Mouse (Mus musculus) heart, embryonic 15.5 days (tissue): ENCODE results near the gene 1600014C23Rik. TPM values are rescaled to one million over a fixed set of nuclear protein-coding genes. Genes with fewer than 3 reads are reported as not detected.

Experiments
- ATAC-seq: fragments of 200-750 bp; cut with Nextera tagmentation; replicated peaks from 2 replicates; pipeline ENCODE4 v1.8.0; 2017; ENCODE audit warnings: low read depth, moderate TSS enrichment; ENCODE audit not compliant: insufficient number of reproducible peaks, insufficient read depth, low FRiP score
- H3K27ac ChIP-seq: fragments of 300-500 bp; sonication (generic); 2 replicates; pipeline ENCODE4 v1.5.1; 2015; ENCODE audit warnings: mild to moderate bottlenecking, inconsistent platforms
- H3K27me3 ChIP-seq: fragments of 300-500 bp; sonication (generic); 2 replicates; pipeline ENCODE4 v1.6.1; 2015; ENCODE audit warnings: inconsistent platforms
- H3K36me3 ChIP-seq: fragments of 300-500 bp; sonication (generic); 2 replicates; pipeline ENCODE4 v1.6.1; 2015; ENCODE audit warnings: mild to moderate bottlenecking, inconsistent platforms
- H3K4me1 ChIP-seq: fragments of 300-500 bp; sonication (generic); replicated peaks from 2 replicates; pipeline ENCODE4 v1.6.1; 2015; ENCODE audit warnings: inconsistent platforms
- H3K4me2 ChIP-seq: fragments of 300-500 bp; sonication (generic); 2 replicates; pipeline ENCODE4 v1.6.1; 2015; ENCODE audit warnings: inconsistent platforms, mild to moderate bottlenecking, moderate library complexity
- H3K4me3 ChIP-seq: fragments of 300-500 bp; sonication (generic); 2 replicates; pipeline ENCODE4 v1.5.1; 2015; ENCODE audit warnings: mild to moderate bottlenecking, inconsistent platforms
- H3K9ac ChIP-seq: fragments of 300-500 bp; sonication (generic); 2 replicates; pipeline ENCODE4 v1.6.1; 2015; ENCODE audit warnings: mild to moderate bottlenecking, inconsistent platforms
- H3K9me3 ChIP-seq: fragments of 300-500 bp; sonication (generic); replicated peaks from 2 replicates; pipeline ENCODE4 v1.6.1; 2016; ENCODE audit warnings: inconsistent platforms
- WGBS: fragments of 180-500 bp; shearing (Covaris S2); methylation state at CpG from one replicate; pipeline ENCODE4 v1.1.7; 2015; ENCODE audit warnings: mixed read lengths; 5-methylcytosine and 5-hydroxymethylcytosine counted together
- polyA plus RNA-seq: library from polyadenylated mRNA; unstranded; fragments of >200 nt; fragmentation: Nextera tagmentation; extraction: Ambion mirVana; gene quantifications from 2 replicates; pipeline ENCODE4 v1.2.1, GENCODE M21; 2015

1600014C23Rik gene
- polyA plus RNA-seq, 1 experiment from 2014 or later: 0.98 TPM

DNA sequence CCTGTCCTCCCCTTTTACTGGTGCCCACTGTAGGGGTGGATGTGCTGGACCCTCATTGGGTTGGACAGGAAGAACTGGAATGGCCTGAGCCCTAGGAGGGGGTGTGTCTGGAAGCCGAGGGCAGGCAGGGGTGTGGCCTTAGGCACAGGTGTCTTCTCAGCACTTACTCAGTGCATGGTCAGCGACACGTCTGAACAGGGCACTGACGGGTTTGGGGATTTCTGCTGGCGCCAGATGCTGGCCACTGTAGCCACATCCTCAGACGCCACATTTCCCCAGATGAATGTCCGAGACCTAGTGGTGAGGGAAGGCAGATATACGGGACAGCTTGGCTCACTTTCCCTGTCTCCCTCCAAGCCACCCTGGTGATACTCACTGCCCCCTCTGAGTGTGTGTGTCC is 18.4 kb upstream of the 1600014C23Rik start:
- no peak overlapping the region for H3K9ac ChIP-seq
- ATAC-seq: no peak
- H3K27me3 ChIP-seq: peaks cover 9% of the 10 kb centered on the region; the same call in 1 of the 2 replicates
- H3K27ac ChIP-seq: no peak overlapping the region
- no peaks in the 10 kb centered on the region for H3K36me3 ChIP-seq
- WGBS: 76% methylated on average over 8 of the region's 8 CpGs
- peaks cover 24% of the 10 kb centered on the region for H3K4me1 ChIP-seq
- no peaks in the 10 kb centered on the region for H3K9me3 ChIP-seq
- H3K4me3 ChIP-seq: no peak overlapping the region
- no peak overlapping the region for H3K4me2 ChIP-seq

GRCm38 (mm10) chr17:45751359-45751758 is 17.7 kb upstream of the 1600014C23Rik start:
- no peaks in the 10 kb centered on the region for H3K36me3 ChIP-seq

GRCm38 (mm10) chr17:45749100-45749499 is 15.5 kb upstream of the 1600014C23Rik start:
- H3K4me1 ChIP-seq: peaks cover 30% of the 10 kb centered on the region
- peak overlapping the region; percentile 83 for H3K27ac ChIP-seq
- H3K9me3 ChIP-seq: no peaks in the 10 kb centered on the region
- 34% methylated on average over 6 of the region's 6 CpGs for WGBS
- ATAC-seq: peak; percentile 72
- H3K4me3 ChIP-seq: no peak overlapping the region
- no peak overlapping the region for H3K4me2 ChIP-seq
- 0 out of 2 replicates have a peak, but pooled peaks cover under 1% of the 10 kb centered on the region for H3K27me3 ChIP-seq
- no peaks in the 10 kb centered on the region for H3K36me3 ChIP-seq
- H3K9ac ChIP-seq: no peak overlapping the region

More at GRCm38 (mm10) chr17:45751359-45751758, 17.7 kb upstream of the 1600014C23Rik start:
- no peak overlapping the region for H3K27ac ChIP-seq
- WGBS: 96% methylated on average over 1 of the region's 1 CpGs
- H3K9me3 ChIP-seq: no peaks in the 10 kb centered on the region
- no peak for ATAC-seq
- 0 out of 2 replicates have a peak, but pooled peaks cover 5% of the 10 kb centered on the region for H3K27me3 ChIP-seq
- peaks cover 30% of the 10 kb centered on the region for H3K4me1 ChIP-seq
- H3K4me3 ChIP-seq: no peak overlapping the region
- H3K9ac ChIP-seq: no peak overlapping the region
- H3K4me2 ChIP-seq: no peak overlapping the region

- peaks cover 33% of the 10 kb centered on the region for H3K4me1 ChIP-seq
- H3K4me2 ChIP-seq: 0 out of 2 replicates have a peak overlapping the region, but pooled peaks have one; percentile 20
- H3K9ac ChIP-seq: no peak overlapping the region
- H3K4me3 ChIP-seq: no peak overlapping the region
- H3K9me3 ChIP-seq: no peaks in the 10 kb centered on the region
- no peaks in the 10 kb centered on the region for H3K27me3 ChIP-seq
- H3K36me3 ChIP-seq: no peaks in the 10 kb centered on the region
- peak; percentile 36 for ATAC-seq
- peak overlapping the region; percentile 83 for H3K27ac ChIP-seq
- WGBS: 45% methylated on average over 16 of the region's 16 CpGs
These were observed 14.5 kb upstream of the 1600014C23Rik start for GRCm38 (mm10) chr17:45747858-45748785.

DNA sequence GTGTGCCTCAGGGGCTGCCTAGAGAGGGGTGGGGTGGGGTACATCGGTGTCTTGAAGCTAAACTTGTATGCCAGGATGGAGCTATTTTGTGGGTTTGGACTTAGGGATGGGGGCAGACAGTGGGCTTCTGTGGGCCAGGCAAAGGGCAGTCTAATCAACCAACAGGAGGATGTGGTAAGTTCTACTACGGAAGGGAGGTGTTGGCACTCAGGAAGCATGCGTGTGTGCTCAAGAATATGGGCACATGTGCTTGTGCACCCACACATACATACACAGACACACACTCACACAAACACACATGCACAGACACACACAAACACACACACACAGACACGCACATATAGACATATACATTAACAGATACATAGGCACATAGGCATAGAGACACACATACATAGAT is 13.6 kb upstream of the 1600014C23Rik start:
- Histone ChIP-seq H3K4me3 (no peak overlapping the region), H3K27ac (no peak overlapping the region), H3K27me3 (no peaks in the 10 kb centered on the region), H3K9ac (no peak overlapping the region), H3K9me3 (no peaks in the 10 kb centered on the region), H3K4me1 (peaks cover 39% of the 10 kb centered on the region), H3K4me2 (no peak overlapping the region), H3K36me3 (no peaks in the 10 kb centered on the region)
- WGBS: 73% methylated on average over 4 of the region's 4 CpGs
- ATAC-seq: no peak

DNA sequence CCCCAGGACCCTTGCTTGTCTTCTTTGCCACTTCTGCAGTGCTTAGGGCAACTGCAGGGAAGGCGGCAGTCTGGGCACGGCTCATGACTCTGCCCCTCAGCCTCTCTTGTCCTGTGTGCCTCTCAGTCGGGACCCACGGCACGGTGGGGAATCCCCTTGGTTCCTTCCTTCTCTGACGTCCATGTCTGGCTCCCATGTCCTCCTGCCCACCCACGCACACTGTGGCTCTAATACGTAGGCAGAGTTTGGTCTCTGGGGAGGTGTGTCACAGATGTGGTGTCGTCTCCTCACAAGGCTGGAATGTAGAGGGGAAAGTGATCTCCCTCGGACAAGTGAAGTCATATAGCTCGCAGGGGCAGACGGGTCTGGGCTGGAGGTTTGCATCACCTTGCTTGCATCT is 13.1 kb upstream of the 1600014C23Rik start:
- no peak overlapping the region for H3K4me2 ChIP-seq
- H3K36me3 ChIP-seq: no peaks in the 10 kb centered on the region
- no peaks in the 10 kb centered on the region for H3K27me3 ChIP-seq
- no peaks in the 10 kb centered on the region for H3K9me3 ChIP-seq
- no peak overlapping the region for H3K4me3 ChIP-seq
- no peak overlapping the region for H3K9ac ChIP-seq
- 43% methylated on average over 12 of the region's 12 CpGs for WGBS
- H3K4me1 ChIP-seq: peaks cover 39% of the 10 kb centered on the region
- H3K27ac ChIP-seq: no peak overlapping the region
- ATAC-seq: no peak

- Histone ChIP-seq H3K4me2 (no peak overlapping the region), H3K27ac (no peak overlapping the region), H3K9me3 (no peaks in the 10 kb centered on the region), H3K36me3 (no peaks in the 10 kb centered on the region), H3K9ac (no peak overlapping the region), H3K4me3 (no peak overlapping the region), H3K4me1 (peaks cover 39% of the 10 kb centered on the region), H3K27me3 (no peaks in the 10 kb centered on the region)
- no peak for ATAC-seq
- 83% methylated on average over 2 of the region's 2 CpGs for WGBS
These were observed 12.0 kb upstream of the 1600014C23Rik start for GRCm38 (mm10) chr17:45745629-45746028.

DNA sequence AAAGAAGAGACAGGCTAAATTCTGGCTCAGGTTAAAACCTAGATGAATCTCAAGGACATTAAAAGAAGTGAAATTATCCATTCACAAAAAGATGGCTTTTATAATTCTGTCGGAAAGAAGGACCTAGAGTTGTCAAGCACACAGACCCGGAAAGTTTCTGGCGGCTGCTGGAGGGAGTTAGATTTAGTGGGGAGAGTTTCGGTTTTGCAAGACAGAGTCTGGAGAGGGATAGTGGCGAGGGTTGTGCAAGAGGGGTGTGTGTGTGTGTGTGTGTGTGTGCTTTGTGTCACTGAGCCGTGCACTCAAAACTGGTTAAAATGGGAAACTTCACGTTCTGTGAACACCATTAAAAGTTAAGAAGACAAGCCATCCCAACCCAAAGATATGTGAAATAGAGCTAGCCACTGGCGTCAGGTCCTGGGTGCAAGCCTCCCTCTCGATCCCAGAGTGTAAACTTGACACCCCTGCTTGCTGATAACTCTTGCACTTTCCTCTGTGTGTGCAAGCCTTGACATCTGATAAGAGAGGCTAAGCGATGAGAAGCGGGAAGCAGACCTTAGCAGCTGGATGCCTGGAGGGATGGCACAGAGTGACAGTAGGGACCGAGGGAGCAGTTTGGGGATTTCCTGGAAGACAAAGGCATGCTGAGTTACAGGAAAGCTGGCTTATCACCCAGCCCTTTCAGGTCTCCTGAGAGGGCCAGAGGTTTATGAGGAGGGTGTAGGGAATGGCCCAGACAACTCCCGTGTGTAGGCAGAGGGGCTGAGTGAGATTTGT is 8.9 kb upstream of the 1600014C23Rik start:
- no peak overlapping the region for H3K4me2 ChIP-seq
- no peak overlapping the region for H3K4me3 ChIP-seq
- 0 out of 2 replicates have a peak overlapping the region, but pooled peaks have one; percentile 5 for H3K27ac ChIP-seq
- H3K4me1 ChIP-seq: peaks cover 21% of the 10 kb centered on the region
- WGBS: 37% methylated on average over 13 of the region's 13 CpGs
- H3K27me3 ChIP-seq: no peaks in the 10 kb centered on the region
- no peaks in the 10 kb centered on the region for H3K36me3 ChIP-seq
- H3K9me3 ChIP-seq: no peaks in the 10 kb centered on the region
- no peak for ATAC-seq
- H3K9ac ChIP-seq: no peak overlapping the region

- peak overlapping the region; percentile 78 for H3K9ac ChIP-seq
- H3K36me3 ChIP-seq: no peaks in the 10 kb centered on the region
- H3K27me3 ChIP-seq: peaks cover 3% of the 10 kb centered on the region
- H3K4me2 ChIP-seq: peak overlapping the region; percentile 89
- peak overlapping the region; percentile 93 for H3K27ac ChIP-seq
- peak overlapping the region; percentile 62 for H3K4me3 ChIP-seq
- H3K9me3 ChIP-seq: no peaks in the 10 kb centered on the region
- WGBS: 20% methylated on average over 10 of the region's 10 CpGs
- peak; percentile 11 for ATAC-seq
- H3K4me1 ChIP-seq: peaks cover 46% of the 10 kb centered on the region
These were observed 3.5 kb upstream of the 1600014C23Rik start for GRCm38 (mm10) chr17:45737078-45737601.

- Histone ChIP-seq H3K9me3 (no peaks in the 10 kb centered on the region), H3K4me1 (peaks cover 47% of the 10 kb centered on the region), H3K4me3 (peak overlapping the region; percentile 62), H3K27ac (peak overlapping the region; percentile 93), H3K27me3 (peaks cover 3% of the 10 kb centered on the region), H3K36me3 (no peaks in the 10 kb centered on the region), H3K4me2 (peak overlapping the region; percentile 89), H3K9ac (peak overlapping the region; percentile 78)
- WGBS: under 1% methylated on average over 47 of the region's 72 CpGs
- ATAC-seq: peak; percentile 64
These were observed 2.9 kb upstream of the 1600014C23Rik start for GRCm38 (mm10) chr17:45736311-45737077.
